Mouse (Mus musculus) testis, adult 2 months (tissue): Measurements from ENCODE around the gene Por. TPM values are rescaled to one million over a fixed set of nuclear protein-coding genes. Genes with fewer than 3 reads are reported as not detected.

ENCODE experiments used
- H3K27ac ChIP-seq: fragments of 200-500 bp; 2 replicates; pipeline ENCODE4 v1.5.1; 2012; ENCODE audit warnings: low read depth, low read length; ENCODE audit not compliant: control insufficient read depth, insufficient read depth
- H3K27me3 ChIP-seq: fragments of 200-500 bp; 2 replicates; pipeline ENCODE4 v1.6.1; 2012; ENCODE audit warnings: mild to moderate bottlenecking, low read length, moderate library complexity; ENCODE audit not compliant: control insufficient read depth, insufficient read depth
- H3K36me3 ChIP-seq: fragments of 200-500 bp; 2 replicates; pipeline ENCODE4 v1.6.1; 2012; ENCODE audit warnings: mild to moderate bottlenecking, low read length; ENCODE audit not compliant: control insufficient read depth, insufficient read depth
- H3K4me1 ChIP-seq: fragments of 200-500 bp; 2 replicates; pipeline ENCODE4 v1.6.1; 2012; ENCODE audit warnings: low read length; ENCODE audit not compliant: control insufficient read depth, insufficient read depth
- H3K4me3 ChIP-seq: fragments of 200-500 bp; 2 replicates; pipeline ENCODE4 v1.5.1; 2012; ENCODE audit warnings: low read depth, mild to moderate bottlenecking, low read length, moderate library complexity, mixed read lengths; ENCODE audit not compliant: control insufficient read depth
- CTCF ChIP-seq: fragments of 200-500 bp; IDR thresholded peaks from 2 replicates; pipeline ENCODE4 v1.5.1; 2012; ENCODE audit warnings: low read depth, mild to moderate bottlenecking, inconsistent platforms, low read length, moderate library complexity; ENCODE audit not compliant: control insufficient read depth, insufficient read depth, insufficient replicate concordance
- POLR2A ChIP-seq: fragments of 200-500 bp; IDR thresholded peaks from 2 replicates; pipeline ENCODE4 v1.6.1; 2012; ENCODE audit warnings: low read depth, mild to moderate bottlenecking, inconsistent platforms, low read length, moderate library complexity; ENCODE audit not compliant: control insufficient read depth
- polyA plus RNA-seq: library from polyadenylated mRNA; depleted of rRNA; stranded (reverse); fragments of >200 nt; gene quantifications from 2 replicates; pipeline ENCODE4 v1.2.3, GENCODE M21; 2012

The Por gene
- polyA plus RNA-seq, 1 experiment = 26.1 TPM

DNA sequence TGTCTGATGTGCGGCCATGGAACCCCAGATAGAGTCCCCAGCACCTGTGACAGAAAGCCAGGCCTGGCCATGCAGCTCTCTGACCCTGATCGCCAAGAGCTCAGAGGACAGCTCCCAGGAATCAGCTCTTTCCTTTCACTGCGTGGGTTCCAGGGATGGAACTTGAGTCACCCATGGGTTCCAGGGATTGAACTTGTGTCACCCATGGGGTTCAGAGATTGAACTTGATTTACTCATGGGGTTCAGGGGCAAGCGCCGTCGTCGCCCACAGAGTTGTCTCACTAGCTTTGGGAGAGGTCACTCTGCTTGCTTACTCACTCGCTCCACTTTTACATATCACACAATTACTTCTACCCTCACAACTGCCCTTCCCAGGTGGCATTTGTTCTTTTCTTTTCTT, 51.2 kb downstream of the Por start:
- Histone ChIP-seq H3K27ac (no peak overlapping the region), H3K4me3 (no peak overlapping the region), H3K36me3 (no peaks in the 10 kb centered on the region), H3K4me1 (no peaks in the 10 kb centered on the region; the same call in 1 of the 2 replicates), H3K27me3 (no peaks in the 10 kb centered on the region)
- TF ChIP-seq CTCF (no peak), POLR2A (no peak)

- no peak for TF ChIP-seq POLR2A
- no peaks in the 10 kb centered on the region; the same call in 1 of the 2 replicates for H3K4me1 ChIP-seq
- no peak overlapping the region for H3K27ac ChIP-seq
These were observed 52.3 kb downstream of the Por start for GRCm38 (mm10) chr5:135722121-135722520.

DNA sequence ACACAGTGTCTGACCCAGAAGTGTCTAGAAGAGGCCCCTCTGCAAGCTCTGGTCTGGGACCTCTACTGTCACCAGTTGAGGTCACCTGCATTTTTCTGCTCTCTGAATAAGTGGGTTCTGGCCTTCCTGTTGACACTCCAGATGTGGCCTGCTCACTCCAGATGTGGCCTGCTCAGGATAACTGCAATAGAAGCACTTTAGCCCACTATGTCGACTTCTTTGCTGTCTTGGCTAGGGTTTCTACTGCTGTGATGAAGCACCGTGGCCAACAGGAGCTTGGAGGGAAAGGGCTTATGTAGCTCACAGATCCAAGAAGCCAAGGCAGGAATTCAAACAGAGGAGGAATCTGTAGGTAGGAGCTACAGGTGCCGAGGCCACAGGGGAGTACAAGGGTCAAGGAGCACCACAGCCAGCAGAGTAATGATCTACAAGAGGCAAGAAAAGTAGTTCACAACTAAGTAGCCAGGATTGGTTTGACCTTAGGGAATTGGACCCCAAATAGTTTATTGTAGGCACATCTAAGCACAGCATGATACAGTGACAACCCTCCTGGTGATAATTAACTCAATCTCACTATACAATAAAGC, 53.4 kb downstream of the Por start:
- no peak for TF ChIP-seq CTCF
- TF ChIP-seq POLR2A = no peak
- Histone ChIP-seq H3K4me3 (no peak overlapping the region), H3K27ac (no peak overlapping the region), H3K27me3 (no peaks in the 10 kb centered on the region), H3K4me1 (no peaks in the 10 kb centered on the region; the same call in 1 of the 2 replicates), H3K36me3 (no peaks in the 10 kb centered on the region)

More at GRCm38 (mm10) chr5:135722121-135722520, 52.3 kb downstream of the Por start:
- Histone ChIP-seq H3K27me3 (no peaks in the 10 kb centered on the region), H3K36me3 (no peaks in the 10 kb centered on the region), H3K4me3 (no peak overlapping the region)

- no peak overlapping the region for H3K27ac ChIP-seq
- no peaks in the 10 kb centered on the region for H3K27me3 ChIP-seq
- no peaks in the 10 kb centered on the region for H3K36me3 ChIP-seq
- TF ChIP-seq CTCF = no peak
- TF ChIP-seq POLR2A = no peak
- H3K4me1 ChIP-seq = no peaks in the 10 kb centered on the region; the same call in 1 of the 2 replicates
- no peak overlapping the region for H3K4me3 ChIP-seq
These were observed 54.9 kb downstream of the Por start for GRCm38 (mm10) chr5:135724536-135725322.

- H3K4me3 ChIP-seq = no peak overlapping the region
- H3K4me1 ChIP-seq = no peaks in the 10 kb centered on the region; the same call in 1 of the 2 replicates
- TF ChIP-seq POLR2A (no peak), CTCF (no peak)
- no peak overlapping the region for H3K27ac ChIP-seq
- no peaks in the 10 kb centered on the region for H3K27me3 ChIP-seq
- no peaks in the 10 kb centered on the region for H3K36me3 ChIP-seq
These were observed 55.6 kb downstream of the Por start for GRCm38 (mm10) chr5:135725391-135725841.

DNA sequence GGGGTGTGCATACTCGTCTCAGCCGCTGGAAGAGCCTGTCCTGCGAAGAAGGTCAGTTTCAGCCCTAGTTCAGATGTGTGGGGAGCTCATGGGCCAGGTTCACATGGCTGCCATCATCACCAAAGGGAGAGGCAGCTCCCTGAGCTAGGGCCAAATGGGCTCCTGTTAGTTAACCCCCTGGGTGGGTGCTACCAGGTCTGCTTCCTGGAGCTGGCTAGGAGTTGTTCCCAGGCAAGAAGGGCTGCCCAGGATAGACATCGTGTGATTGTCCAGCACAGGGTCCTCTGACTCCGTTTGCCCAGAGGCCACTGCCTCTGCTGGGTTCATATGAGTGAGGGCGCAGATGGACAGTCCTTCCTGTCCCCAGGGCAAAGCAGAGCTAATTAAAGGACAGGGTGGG, 56.2 kb downstream of the Por start:
- H3K4me3 ChIP-seq = no peak overlapping the region

GRCm38 (mm10) chr5:135726641-135727346, 57.0 kb downstream of the Por start:
- Histone ChIP-seq H3K4me3 (no peak overlapping the region), H3K27me3 (no peaks in the 10 kb centered on the region), H3K27ac (no peak overlapping the region), H3K36me3 (no peaks in the 10 kb centered on the region), H3K4me1 (no peaks in the 10 kb centered on the region)
- TF ChIP-seq CTCF (no peak), POLR2A (no peak)

More for the DNA sequence above, 56.2 kb downstream of the Por start:
- Histone ChIP-seq H3K4me1 (no peaks in the 10 kb centered on the region), H3K27ac (no peak overlapping the region), H3K27me3 (no peaks in the 10 kb centered on the region), H3K36me3 (no peaks in the 10 kb centered on the region)
- TF ChIP-seq CTCF (no peak), POLR2A (no peak)
